Mouse (Mus musculus) adrenal gland, postnatal 25 days (tissue): ENCODE measurements around the gene Spns1. TPM values are rescaled to one million over a fixed set of nuclear protein-coding genes. Genes with fewer than 3 reads are reported as not detected.
A peak's percentile ranks its signal among the peaks of the same experiment; 100 is the strongest.
"Not testable (repeated sequence)": the region's sequence is repeated elsewhere in the genome, so short reads cannot be mapped to it uniquely, and the experiment has no call there.

Source experiments
- DNase-seq: peaks from one replicate; pipeline ENCODE4 v3.0.0; 2021; ENCODE audit warnings: mixed read lengths
- microRNA-seq, 2 experiments: library from miRNA; unstranded; fragments of <30 nt; microRNA quantifications; one replicate each; pipeline ENCODE4 v1.2.0; 2021
- total RNA-seq: library from RNA; stranded (reverse); gene quantifications from 2 replicates; pipeline ENCODE4 v1.2.3, GENCODE M21; 2021

The Spns1 gene
- total RNA-seq, 1 experiment from 2014 or later, result 54.8 TPM

DNA sequence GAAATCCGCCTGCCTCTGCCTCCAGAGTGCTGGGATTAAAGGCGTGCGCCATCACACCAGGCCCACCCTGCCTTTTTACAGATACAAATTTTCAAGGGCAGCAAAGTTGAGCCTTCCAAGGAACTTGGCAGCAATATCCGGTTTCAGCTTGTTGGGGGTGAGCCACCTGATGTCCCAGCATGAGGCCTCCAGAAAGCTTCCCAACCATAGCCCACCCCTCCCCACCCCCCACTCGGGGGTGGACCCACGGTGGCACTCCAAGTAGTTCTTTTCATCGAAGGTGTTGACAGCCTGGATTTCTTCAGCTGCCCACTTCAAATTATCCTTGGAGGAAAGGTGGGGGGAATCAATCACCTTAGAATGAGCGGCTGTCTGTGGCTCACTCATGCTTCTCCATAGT lies 38.3 kb downstream of the Spns1 start:
- no peak for DNase-seq

DNA sequence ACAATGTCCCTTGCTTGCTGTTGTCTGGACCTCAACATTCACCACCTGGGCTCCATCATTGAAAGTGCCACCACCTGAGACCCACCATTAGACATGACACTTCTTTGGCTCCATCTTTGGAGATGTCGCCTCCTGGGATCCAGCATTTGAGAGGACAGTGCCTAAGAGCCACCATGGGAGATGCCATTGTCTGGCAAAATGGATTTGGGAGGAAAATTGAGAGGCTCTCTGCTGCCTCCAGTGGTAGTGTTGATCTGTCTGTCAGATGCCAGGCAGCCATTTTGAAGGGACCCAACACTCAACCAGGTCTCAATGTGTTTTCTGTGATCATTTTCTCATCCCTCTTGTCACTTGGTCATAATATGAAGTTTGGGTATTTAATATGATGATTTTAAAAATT lies 41.7 kb downstream of the Spns1 start:
- DNase-seq, result no peak

DNA sequence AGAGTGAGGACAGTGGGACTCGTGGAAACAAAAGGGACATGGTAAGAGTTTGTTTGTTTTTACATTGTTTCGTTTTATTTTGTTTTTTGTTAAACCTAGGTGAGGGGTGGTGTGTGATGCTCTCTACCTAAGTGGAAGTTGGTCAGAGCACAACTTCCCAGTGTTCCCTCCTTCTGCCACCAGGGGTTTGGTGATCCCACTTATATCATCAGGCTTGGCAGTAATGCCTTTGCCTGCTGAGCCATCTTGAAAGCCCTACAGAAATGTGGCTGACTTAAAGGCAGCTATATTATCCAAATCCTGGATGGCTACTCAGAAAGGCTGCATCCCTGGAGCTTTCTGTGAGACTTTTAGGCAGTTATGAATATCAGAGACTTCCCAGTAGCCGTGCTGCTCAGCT lies 44.6 kb downstream of the Spns1 start:
- DNase-seq, result no peak

DNA sequence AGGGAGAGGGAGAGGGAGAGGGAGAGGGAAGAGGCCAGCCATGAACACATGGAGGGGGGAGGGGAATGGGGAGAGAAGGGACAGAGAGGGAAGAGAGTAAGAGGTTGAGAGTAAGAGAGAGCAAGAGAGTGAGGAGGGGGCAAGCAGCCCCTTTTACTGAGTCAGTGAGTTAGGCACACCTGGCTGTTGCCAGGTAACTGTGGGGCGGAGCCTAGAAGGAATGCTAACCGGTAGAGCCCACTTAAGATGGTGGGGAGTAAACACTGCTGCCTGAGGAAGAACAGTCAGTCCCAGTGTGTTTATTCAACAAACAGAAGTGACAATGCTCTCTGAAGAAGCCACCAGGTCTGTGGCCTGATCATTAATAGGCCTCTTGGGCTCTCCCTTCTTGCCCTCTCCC lies 46.6 kb downstream of the Spns1 start:
- no peak for DNase-seq

DNA sequence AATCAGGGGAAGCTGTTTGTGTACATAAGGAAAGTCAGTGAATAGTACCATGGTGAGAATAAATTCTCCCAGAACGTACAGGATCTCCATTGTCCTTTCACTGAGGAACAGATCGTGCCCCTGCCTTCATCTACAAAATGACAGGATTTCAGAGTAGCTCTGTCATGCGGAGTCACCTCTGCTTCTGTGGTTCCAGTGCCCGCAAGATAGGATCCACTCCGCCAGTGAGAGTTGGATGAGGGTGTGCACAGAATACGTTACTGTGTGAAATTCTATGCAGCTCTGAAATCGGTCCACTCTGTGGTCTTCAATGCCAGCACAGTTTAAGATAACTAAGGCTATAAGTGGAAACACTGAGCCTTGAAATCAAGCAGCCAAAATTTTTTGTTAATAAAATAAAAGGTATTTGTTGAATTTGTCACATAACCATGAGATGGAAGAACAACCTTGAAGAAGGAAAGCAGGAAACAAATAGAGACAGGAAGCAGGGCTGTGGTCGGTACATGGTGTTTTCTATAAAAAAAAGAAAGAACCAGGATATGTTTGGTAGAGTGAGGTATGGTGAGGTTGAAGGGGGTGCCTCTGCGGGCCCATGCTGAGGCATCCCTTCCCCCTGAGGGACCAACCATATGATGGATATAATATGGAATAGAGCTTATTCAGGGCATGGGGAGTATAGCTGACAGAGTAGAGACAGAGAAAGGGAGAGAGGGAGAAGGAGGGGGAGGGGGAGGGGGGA lies 47.2 kb downstream of the Spns1 start:
- no peak for DNase-seq

DNA sequence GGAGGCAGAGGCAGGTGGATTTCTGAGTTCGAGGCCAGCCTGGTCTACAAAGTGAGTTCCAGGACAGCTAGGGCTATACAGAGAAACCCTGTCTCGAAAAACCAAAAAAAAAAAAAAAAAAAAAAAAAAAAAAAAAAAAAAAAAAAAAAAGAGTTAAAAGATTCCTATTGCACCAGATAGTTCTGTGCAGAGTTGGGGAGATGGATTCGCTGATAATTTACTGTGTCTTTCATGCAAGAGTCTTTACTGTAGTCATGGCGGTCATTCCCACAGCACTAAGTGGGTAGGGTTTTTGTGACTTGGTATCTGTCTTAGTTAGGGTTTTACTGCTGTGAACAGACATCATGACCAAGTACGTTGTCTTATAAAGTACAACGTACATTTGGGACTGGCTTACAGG lies 48.4 kb downstream of the Spns1 start:
- DNase-seq, result not testable (repeated sequence)

DNA sequence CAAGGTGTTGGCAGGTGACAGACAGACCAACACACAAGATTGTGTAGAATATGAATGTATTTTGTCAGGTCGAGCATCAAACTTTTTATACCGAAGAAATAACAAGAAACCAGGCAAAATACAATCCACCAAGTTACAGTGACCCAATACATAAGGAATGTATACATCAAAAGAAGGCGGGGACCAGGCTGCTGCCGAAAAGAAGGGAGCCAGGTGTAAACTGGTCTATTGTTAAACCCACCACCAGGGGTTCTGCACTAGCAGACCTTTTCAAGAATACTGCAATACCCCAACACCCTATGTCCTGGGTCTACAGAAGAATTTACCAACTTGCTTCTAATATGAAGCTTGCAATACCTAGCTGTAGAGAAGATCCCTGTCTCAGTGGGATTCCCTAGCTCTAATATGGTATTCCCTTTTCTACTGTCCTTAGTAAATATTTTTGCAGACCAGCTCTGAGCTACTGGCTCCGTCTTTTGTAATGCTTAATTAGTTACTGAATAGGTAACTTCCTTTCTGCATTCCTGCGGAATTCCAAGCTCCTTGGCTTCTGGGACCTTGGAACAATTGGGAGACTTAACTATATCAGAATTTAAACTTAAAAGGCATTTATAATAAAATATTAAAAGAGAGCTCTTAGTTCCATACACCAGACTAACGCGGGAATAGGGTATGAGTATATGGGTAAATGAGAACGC lies 51.5 kb downstream of the Spns1 start:
- DNase-seq, result not testable (repeated sequence)

DNA sequence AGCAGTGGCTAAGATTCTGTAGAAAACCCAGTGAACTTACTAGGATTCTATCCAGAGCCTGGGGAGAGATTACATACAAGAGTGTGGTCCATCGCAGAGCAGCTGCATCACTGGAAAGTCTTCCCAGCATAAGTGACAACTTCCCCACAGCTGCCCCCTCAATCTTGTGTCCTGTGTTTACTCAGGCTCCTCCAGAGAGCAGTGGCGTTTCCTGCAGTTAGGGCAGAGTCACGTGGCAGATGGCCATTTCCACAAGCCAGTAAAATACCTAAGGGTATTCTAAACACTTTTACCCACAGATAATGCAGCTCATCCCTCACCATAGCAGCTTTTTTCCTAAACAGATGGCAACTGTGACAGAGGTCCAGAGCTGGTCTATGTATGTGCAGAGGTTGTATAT lies 52.5 kb downstream of the Spns1 start:
- no peak for DNase-seq

DNA sequence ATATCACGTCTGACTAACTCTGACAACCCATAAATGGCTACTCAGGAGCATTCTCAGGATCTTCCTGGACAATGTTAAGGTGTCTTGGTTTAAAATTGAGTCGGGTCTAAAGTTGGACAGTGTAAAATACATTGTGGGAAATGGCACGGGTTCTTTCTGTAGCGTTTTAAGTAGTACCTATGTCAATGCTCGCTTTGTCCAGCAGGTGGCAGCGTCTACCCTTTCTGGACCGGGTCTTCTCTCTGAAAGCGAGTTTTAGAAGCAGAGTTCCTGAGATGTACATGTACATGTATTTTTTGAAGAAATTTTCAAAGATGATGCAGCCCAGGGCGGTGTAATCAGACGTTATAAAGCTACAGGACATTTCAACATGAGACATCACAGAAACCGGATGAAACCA lies 53.5 kb downstream of the Spns1 start:
- DNase-seq, result peak; percentile 77

Small RNAs within 50 kb of the gene (microRNA-seq; reads per million reads assigned to microRNA genes)
- 0 reads per million in 2 experiments for gene Mir7058

Other genes with a start within 250 kb of the Spns1 start
- gene Xpo6, start 176.9 kb downstream of the Spns1 start, total RNA-seq, result 102 and 119 TPM in 2 replicates
- gene Sbk1, start 104.8 kb downstream of the Spns1 start, total RNA-seq, result 72.1 and 102 TPM in 2 replicates
- 0.43 and 1.0 TPM in 2 replicates for gene Lat, start 7.9 kb downstream of the Spns1 start, total RNA-seq
- 8.6 and 8.7 TPM in 2 replicates for gene Nfatc2ip, start 19.3 kb upstream of the Spns1 start, total RNA-seq
- 0.67 and 1.9 TPM in 2 replicates for gene Cd19, start 37.4 kb upstream of the Spns1 start, total RNA-seq
- 58.2 and 82.6 TPM in 2 replicates for gene Rabep2, start 51.3 kb upstream of the Spns1 start, total RNA-seq
- gene Atp2a1, start 85.7 kb upstream of the Spns1 start, total RNA-seq, result not detected in 2 replicates
- 60.4 and 63.6 TPM in 2 replicates for gene Sh2b1, start 98.0 kb upstream of the Spns1 start, total RNA-seq
- 180 and 191 TPM in 2 replicates for gene Tufm, start 109.9 kb upstream of the Spns1 start, total RNA-seq
- 123 and 138 TPM in 2 replicates for gene Atxn2l, start 126.0 kb upstream of the Spns1 start, total RNA-seq
- 256 and 282 TPM in 2 replicates for gene Eif3c, start 189.0 kb upstream of the Spns1 start, total RNA-seq
- gene Apobr, start 207.5 kb upstream of the Spns1 start, total RNA-seq, result 1.4 and 3.2 TPM in 2 replicates
- 31.7 and 42.7 TPM in 2 replicates for gene Cln3, start 208.4 kb upstream of the Spns1 start, total RNA-seq
- not detected in 2 replicates for gene Il27, start 217.5 kb upstream of the Spns1 start, total RNA-seq